Mouse (Mus musculus): ENCODE results near the gene Chit1. TPM values are rescaled to one million over a fixed set of nuclear protein-coding genes. Genes with fewer than 3 reads are reported as not detected.

The Chit1 gene
- total RNA-seq, 2 experiments from 2014 or later = not detected

DNA sequence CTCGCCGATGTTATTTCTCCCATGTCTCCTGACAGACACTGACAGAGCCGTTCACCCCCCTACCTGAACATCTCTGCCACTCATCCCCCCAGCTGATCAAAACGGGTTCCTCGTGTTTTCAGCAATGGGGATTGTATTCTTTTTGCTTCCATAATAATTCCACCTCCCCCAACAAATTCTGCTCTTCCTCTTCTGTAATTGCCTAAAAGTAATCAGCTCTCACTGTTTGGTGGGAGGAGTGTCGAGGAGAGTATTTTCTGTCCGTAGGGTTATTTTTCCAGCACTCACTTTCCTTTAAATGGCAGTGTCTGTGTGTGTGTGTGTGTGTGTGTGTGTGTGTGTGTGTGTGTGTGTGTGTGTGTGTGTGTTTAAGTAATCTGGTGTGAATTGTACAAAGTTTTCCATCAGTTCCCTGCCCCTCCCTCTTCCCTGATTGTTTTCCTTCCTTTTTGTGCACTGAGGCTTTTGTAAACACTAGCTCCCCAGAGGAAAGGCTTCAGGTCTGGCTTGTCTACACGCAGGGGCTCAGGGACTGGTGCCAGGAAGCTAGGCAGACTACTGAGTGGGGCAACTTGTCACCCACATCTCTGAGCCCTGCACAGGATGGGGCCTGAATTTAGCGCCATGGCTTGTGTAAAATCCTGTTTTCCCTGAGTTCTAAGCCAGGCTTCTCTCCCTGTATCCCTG, 31.4 kb upstream of the Chit1 start:
- DNase-seq = peak; percentile 74

DNA sequence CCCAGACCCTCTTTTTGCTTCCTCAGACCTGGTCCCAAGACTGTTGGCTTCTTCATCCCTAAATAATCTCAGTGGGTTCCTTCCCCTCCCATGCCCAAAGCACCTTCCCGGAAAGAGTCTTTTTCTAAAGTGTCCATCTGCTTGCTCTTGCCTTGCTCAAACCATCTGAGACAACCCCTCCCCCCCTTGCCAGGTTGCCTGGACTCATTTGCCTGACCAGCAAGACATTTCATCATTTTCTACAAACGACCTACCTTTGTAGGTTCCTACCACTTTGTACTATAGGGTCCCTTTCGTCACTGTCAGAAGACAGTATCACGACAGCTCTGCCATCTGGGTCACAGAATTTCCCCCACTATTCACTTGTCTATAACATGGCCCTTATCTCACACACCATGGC, 30.6 kb upstream of the Chit1 start:
- DNase-seq = no peak

DNA sequence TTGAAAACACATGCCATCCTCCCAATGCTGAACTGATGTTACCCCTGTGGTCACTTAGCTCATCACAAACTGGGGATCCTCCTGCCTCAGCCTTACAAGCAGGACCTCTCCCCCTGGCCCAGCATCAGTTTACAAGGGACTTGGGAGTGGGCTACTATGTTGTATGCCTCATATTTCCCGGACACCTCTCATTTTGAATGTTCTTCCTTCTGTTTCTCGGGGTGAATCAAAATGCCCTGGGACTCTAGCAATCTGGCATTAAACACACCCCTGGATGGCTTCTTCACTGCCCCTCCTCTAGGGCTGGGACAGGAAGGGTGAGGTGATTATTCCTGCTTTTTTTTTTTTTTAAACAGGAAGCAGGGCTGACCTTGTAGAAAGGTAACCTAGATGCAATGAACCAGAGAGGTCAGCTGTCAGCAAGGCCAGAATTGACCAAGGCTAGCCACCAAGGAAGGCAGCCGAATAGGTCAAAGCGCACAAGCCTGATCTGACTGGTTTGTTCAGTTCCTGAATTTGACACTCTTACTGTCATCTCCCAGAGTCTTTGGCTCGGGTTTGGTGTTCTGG, 30.1 kb upstream of the Chit1 start:
- DNase-seq = no peak

DNA sequence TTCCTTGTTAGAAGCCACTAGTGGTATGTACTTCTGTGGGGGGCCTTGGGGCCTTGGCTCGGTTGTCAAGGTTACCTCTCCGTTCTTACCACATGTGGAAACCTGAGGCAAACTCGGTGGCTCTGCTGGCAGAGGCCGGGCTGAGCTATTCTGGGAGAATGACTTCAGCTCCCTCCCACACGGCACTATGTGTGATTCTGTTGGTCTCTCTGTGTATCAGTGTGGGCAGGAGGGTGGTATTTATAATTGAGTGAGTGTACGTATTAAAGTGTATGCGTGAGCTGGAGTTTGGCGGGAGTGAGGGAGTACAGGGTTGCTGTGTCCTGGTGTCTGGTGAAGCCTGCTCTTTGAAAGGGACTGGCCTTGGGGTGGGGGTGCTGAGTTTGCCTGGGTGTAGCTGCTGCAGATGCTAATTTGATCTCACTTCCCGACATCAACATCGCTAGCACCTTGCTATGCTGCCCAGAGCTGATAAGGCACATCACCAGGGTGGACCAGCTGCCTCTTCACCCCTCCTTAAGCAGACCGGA, 28.0 kb upstream of the Chit1 start:
- peak; percentile 86 for DNase-seq

DNA sequence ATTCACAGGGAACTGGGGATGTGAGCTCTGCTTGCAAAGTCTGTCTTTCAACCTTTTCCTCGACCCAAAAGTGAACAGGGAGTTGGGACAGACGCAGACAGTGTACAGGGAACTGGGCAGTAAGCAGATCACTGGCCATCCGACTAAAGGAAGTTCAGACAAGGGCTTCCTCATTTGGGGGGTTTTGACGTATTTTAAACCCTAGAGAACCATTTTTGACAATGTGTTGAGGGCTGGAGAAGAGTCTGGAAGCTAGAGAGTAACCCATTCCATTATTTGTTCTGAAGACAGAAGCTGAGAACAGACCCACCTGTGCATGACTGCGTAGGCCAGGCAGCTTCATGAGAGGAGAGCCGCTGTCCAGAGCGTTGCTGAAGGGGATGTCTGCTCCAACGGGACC, 27.4 kb upstream of the Chit1 start:
- DNase-seq = no peak

DNA sequence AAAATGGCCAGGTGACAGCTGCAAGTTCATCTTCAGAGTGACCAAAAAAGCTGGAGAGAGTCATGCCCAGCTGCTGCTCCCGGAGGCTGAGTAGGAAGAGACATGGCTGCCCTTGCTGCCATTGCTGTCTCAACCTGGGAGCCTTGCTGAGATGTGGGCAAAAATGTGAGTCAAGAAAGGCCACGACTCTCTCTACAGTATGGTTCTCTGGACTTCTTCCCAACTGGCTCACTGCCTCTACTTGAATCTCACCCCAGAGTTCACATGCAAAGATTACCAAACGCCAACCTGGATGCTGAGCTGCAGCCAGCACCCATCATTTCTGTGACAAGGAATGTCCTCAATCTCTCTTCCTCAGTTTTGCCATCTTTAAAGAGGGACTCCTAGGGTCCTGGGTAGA, 26.9 kb upstream of the Chit1 start:
- no peak for DNase-seq

DNA sequence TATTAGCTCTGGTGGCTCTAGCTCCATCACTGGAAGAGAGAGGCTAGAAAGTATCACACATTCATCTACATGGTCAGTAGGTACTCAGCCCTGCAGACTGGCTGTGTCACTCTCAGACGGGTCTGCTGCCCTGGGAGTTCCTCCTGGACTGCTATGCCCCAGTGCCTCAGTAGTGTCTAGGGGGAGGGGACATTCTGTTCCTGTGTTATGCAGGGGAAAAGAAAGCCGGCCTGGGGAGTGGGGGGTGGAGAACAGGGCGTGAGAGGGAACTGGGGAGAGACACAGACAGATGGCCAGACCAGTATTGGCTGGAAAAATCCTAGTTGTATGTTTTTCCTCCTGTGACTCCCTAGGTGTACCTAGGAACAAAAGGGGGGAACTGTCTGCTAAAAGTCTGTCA, 25.0 kb upstream of the Chit1 start:
- DNase-seq = no peak

DNA sequence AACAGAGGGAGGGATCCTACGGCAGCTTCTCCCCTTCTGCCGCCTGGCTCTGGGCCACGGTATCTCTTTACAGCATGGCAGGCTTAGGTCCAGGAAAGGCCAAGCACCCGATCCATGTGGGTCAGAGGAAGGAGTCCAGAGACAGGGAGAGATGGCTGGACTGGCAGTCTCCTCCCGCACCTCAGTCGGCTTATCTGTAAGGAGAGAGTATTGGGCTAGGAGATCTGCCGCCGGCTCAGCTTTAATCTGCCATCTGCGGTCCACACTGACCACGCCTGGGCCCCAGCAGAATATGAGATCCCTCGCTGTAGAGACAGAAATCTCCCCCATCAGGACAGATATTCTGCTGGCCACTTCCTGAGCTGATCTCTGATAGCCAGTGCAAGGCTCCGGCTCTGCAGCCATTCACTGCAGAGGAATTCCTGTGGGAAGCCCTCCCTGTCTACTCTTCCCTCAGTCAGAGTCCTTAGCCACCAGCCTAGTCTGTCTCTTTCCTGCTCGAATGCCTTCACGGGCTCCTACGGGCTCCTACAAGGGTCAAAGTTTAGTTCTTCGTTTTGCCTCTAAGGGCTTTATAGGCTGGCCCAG, 24.1 kb upstream of the Chit1 start:
- peak; percentile 70 for DNase-seq

DNA sequence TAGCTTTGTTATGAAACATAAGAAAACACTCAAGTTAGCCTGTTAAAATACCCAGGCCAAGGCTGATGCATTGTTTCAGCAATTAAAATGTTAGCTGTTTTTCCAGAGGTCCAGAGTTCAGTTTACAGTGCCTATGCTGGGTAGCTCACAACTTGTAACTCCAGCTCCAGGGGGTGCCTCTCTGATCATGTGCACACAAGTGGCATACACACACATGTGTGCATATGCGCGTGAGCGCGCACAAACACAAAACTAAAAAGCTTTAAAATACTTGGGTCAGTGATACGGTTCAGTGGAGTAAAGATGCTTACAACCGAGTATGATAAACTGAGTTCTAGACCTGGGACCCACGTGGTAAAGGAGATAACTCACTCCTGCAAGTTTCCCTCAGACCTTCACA, 22.0 kb upstream of the Chit1 start:
- no peak for DNase-seq

DNA sequence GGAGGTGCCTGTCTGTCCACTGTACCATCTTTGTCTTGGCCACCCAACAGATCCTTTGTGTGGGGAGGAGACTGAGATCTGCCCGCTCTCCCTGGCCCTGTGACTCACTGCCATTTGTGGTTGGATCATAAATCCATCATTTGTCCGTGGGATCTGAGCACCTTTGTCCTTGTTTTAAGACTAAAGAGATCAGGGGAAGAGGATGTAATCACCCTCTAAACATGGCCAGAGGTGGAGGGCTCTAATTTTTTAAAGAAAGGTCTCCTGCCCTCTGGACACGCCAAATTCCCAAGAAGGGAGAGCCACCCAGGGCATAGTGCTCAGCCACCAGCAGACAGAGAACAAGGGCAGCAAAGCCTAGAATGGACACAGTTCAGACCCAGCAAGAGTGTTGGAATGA, 19.2 kb upstream of the Chit1 start:
- DNase-seq = no peak

DNA sequence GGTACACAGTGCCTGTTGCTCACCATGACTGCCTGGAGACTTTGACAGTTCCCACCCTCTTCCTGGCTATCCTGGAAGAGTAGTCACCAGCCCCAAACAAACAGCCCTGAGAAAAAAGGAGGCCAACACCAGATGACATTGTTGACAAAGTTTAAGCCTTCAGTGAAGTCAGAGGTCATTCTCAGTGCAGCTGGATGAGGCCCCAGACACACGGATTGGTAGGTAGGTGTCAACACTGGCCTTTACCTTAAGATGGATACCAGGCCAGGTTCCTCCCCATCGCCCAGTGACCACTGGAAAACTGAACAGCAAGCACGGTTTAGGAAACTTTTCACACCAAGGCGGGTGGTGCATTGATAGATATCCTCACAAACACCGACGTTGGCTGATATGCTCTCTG, 18.7 kb upstream of the Chit1 start:
- DNase-seq = no peak

DNA sequence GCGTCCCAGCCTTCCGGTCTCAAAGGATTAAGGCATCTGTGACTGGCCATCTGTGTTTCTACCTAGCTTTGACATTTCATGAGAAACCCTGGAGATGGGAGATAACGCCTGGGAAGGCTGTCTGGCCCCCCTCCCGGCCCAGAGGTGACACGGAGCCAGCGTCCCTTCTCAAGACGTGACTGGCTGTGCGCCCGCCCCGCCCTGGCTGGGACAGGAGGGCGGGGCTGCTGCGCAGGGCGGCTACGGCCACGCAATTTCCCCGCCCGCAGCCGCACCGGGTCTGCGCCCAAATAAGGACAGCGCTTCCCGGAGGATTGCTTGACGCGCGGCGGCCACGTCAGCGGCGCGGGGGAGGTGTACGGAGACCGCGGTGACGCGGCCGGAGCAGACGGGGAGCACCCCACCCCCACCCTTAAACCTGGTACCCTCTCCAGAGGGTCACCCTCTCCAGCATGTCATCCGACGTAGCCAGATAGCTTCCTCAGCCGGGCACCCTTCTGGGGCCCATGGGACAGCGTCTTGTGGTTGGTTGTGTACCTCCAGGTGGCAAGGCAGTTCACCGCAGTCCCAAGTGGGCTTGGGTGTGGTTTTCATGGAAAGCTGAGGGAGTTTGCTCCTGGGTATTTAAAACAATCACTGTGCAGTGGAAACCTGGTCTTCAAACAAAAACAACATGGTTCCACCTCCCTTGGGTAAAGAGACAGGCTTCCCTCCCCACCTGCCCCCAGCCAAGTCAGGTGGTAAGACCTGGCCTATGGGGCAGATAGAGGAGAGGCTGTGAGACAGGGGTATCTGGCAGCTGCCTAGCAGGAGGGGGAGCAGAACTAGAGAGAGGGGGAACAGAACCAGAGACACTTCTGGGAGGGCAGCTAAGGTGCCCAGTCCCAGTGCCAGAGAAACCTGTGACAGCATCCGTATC, 17.9 kb upstream of the Chit1 start:
- peak; percentile 96 for DNase-seq

DNA sequence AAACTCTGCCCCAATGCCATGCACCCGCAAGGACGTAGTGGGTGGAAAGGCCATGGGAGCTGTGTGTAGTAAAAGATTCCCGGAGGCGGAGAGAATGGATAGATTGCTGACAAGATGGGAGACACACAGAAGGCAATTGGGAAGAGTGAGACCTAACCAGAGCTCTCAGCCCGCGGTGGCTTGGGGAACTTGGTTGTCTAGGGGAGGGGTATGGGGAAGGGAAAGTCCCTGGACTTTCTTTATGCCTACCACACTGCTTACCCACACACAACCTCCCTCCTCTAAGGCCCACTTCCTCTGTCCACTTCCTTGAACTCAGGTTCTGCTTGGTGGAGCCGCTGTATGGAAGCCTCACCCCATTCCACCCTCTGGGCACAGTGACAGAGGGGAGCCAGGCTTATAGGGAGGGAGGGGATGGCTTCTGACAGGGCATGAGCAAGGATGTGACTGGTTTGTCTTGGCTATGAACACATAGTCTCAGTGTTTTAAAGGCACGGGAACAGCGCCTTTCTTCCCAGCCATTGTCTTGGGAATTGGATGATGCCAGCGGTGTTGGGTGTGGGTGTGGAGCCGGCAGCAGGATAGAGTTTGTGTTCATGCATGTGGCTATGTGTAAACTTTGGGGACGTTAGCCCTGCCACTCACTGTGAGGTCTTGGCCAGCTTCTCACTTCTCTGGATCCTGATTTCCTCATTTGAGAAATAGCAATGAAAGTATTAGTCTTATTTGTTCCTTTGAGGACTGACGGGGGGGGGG, 17.1 kb upstream of the Chit1 start:
- peak; percentile 37 for DNase-seq

DNA sequence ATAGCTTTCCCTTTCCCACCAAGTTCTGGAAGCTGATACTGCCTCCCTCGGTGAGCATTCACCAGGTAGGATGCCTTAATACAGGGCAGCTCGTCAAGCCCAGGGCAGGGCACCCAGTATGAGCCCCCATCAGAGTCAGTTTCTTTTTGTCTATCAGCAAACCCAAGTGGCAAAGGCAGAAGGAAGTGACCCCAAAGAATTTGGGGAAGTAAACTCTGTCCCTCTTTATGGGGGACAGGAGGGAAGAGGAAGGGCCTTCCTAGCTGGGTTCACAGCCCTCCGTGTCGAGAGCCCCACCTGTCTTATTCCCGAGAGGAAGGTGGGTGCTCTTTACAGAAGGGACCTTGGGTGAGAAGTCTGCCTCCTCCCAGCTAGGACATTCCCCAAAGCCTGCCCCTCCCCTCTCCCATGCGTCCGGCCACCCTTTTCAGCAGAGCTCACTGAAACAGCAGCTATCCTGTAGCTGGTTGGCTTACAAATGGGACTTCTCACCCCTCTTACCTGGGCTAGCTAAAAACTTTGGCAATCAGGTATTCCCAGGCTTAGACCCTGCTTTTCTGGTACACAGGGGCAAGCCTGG, 15.9 kb upstream of the Chit1 start:
- no peak for DNase-seq

DNA sequence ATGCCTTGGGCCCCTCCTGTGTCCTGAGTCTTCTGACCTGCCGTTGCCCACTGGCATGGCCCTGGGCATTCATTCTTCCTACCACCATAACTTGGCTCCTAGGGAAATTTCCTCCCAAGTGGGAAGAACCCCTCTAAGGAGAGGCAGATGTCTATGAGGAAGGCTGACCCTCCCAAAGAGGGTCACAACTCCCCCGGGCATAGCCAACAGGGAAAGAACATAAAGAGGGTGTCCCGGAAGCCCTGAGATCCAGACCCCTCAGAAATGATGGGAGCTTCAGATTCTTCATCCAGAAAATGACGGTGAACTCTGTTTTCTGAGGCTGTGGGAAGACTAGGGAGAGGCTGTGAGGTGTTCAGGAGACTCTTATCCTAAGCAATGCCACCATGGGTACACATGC, 15.3 kb upstream of the Chit1 start:
- no peak for DNase-seq

DNA sequence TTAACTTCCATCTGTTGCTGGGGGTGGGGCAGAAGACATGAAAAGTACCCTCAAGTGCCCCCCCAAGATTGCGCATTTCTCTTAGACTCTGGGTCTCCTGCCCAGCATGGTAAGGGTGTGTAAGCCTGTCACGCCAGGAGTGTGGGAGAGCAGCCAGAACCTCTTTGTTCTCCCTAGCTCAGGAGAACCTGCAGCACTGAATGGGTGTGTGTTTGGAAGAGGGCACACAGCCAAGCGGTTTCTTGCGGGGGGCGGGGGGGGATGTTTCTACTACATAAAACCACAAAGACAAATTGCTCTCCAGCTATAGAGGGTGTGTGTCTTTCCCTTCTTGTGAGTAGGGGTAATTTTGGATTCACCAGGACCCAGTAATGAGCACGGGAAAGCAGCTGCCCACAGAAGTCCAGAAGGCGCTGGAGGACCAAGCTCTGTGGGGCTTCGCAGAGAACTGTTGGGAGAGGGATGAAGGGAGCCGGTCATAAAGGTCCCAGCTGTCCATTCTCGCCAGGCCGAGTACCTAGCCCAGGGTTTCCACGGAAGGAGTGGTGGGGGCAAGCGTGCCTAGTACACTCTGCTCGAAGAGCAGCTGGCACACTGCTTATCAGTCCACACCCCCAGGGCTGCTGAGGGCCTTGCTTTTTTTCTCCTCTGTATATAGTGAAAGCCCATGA, 14.6 kb upstream of the Chit1 start:
- DNase-seq = peak; percentile 74

DNA sequence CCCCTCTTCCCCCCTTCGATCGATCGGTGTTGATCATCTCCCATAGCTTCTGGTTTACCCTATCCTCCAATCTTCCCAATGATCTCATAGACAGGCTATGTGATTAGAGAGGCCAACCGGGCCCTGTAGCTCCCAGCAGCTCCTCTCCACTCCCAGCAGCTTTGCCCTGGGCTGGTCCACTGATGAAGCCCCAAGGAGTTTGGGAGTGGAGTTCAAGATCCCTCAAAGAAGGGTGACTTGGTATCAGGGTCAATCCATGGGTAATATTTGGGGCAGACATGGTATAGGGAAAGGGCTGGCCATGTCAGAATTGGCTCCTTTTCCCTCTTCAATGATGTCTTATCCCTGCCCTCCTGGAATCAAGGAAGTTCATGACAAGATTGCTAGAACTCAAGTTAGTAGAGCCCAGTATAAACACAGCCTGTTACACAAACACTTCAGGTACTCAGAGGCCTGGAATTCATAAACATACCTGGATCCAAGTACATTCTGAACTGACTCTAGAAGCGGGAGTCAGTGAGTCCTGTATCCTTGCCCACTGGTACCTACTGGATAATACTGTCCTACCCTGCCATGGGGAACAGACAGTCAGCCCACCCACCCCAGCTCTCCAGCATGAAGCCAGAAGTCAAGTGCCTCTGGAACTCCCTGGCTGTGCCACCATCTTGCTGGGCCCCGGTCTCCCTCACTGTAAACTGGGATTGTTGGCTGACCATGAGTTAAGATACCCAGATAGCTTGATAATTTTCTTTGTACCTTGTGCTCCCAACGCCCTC, 13.8 kb upstream of the Chit1 start:
- DNase-seq = no peak

DNA sequence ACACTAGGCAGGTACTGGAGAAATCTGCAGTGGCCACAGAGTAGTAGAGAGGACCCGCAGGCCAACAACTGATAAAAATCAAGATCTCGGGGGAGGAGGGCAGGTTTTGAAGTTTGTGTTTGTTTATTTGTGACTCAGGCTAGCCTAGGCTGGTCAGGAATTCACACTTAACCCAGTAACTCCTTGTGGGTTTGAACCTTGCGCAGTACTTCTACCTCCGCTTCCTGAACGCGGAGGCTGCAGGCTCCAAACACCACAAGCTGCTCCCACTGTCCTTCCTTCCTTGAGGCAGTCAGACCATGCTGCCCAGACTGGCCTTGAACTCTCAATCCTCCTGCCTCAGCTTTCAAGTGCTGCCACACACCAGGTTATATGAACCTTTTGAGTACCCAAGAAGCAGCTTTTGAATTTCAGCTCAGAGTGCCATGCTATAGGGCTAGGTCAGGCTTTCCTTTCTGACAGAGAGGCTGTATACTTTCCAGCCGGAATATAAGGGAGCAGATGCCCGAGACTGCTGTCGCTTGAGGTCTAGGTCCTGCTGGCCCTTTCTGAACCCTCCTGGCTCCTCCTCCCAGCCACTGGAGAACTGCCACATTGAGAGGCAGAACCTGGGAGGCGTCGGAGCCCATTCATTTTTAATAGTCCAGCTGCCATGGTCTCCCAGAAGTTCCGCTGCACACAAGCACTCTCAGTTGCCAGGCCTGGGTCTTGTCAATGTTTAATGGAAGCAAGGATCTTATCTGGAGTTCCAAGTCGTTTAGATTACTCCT, 12.9 kb upstream of the Chit1 start:
- DNase-seq = peak; percentile 86

DNA sequence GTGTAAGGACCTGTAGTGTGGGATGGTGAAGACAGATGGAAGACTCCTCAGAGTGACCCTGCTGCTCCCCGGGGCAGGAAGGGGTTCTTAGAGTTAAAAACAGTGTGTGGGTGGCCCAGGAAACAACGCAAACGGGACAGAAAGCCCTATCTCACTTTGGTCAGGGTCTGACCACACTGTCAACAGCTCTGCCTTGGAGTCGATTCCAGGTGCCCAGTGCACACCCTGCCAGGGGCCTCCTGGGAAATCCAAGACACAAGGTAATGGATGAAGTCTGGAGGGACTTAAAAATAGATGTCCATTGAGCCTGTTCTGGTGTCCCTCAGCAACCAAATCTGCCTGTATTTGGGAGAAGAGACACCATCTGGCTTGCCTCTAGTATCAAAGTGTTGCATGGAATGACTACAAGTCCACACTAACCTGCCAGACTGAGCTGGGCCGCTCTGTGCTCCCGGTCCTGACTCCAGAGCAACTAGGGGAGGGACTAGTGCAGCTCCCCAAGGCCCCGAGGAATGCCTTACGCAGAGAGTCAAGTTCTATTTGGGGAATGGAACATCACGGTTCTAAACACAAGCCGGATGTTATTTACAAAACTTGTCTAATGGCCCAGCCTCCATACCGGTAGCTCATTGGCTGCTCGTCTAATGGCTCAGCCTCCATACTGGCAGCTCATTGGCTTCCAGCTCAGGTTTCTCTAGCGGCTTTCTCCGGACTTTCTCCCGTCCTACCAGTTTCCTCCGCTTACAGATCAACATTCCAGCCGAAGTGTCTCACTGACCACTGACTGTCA, 12.1 kb upstream of the Chit1 start:
- DNase-seq = peak; percentile 86
